Mouse (Mus musculus) urinary bladder, postnatal 36 days (tissue): ENCODE measurements at regions not wholly inside any gene's neighbourhood (a gene's known extent, or its start where the extent isn't known, plus 50 kb on each side); places are given as distances from the start of the nearest gene placed in this dataset.

ENCODE experiments used
- DNase-seq, 2 experiments: peaks; one replicate each; pipeline ENCODE4 v3.0.0; 2022; ENCODE audit warnings: low spot score in 2 of 2, mixed read lengths in 1 of 2

DNA sequence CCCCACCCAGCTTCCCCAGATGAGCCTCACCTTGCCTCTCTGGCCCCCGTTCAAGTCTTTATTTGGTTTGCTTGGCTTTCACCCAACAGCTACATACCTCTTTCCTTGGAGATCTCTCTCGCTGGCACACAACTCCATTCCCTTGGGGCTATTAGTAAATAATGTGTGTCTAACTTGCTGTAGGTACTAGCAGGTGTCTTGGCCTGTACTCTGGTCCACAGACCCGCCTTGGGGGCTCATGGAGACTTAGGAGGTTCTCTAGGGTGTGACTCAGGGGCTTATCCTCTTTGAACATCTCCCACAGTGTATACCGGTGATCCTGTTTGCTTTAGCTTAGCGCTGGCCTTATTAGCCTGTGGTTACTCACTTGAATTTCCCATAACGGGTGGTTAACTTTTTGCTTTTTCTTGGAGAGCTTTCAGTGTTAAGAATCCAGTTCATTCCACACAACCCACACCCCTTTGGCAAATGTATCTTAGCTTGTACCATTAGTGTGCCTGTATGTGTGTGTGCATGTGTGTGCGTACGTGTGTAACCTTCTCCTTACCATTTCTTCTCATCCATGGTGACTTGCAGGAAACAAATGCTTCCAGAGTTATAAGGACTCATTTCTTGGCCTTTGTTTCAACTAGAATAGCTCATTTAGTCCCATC lies 67.3 kb upstream of the Map4k3 start:
- DNase-seq, result no peak

DNA sequence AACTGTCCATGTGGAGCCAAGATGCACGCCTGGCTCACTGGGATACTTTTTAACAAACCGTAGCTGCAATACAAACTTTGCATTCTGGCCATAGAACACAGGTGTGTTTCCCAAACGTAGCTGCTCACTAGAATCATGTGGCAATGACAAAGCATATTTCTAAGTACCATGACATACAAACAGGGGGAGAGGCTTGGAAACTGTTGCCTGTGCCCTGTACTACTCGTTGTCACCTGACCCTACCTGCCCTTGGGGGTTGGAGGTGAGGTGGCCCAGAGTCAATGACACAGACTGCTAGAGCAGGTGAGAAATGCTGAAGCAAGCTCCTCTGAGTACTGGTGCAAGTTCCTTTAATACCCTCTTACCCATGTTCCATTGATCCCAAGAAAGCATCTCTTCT lies 64.3 kb upstream of the Map4k3 start:
- no peak for DNase-seq

DNA sequence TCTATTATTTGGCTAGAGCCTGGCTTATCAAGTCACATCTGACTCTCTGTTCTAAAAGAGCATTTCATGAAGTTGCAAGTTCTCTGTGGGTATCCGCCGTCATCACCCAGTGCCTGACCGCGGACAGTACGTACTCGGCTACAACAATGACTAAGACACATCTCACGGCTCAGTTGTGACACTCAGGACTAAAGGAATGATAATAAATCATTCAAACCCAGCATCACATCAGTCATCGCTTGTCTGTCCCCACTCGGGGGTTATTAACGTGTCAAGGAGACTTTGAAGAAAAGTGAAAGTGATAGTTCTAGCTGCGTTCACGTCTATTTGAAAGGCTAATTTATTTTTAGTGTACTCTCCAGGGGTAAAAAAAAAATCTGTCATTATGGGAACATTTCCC lies 61.4 kb upstream of the Map4k3 start:
- no peak for DNase-seq

DNA sequence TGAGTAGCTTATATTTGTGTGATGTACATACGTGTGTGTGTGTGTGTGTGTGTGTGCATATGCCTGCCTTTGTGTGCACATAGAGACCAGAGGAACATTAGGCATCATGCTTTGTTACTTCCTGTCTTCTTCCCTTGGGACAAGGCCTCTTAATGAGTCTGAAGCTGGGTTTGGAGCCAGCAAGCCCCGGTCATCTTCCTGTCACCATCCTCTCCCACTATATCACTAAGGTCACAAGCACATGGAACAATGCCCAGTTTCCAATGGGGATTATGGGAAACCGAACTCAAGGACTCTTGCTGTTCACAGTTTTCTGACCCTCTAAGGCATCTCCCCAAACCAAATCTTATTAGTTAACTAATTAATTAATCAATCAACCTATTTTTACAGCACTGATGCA lies 60.7 kb upstream of the Map4k3 start:
- no peak for DNase-seq

DNA sequence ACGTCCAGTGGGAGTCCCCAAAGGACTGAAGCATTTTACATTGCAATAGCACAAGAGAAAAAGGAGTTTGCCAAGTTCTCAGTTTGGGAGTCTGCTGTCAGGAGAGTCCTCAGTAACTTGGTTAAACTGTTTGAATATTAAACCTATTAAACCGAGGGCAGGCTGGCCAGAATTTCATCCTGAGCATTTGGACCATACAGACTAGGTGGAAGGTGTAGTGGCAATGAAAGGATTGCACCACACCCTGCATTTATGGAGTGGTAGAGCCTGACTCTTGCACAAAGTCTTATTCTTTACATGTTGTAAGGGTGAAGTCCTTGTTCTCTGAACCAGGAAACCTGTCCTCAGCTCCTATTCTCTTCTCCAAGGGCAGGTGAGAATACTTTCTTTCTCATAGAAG lies 58.6 kb upstream of the Map4k3 start:
- DNase-seq, result no peak

DNA sequence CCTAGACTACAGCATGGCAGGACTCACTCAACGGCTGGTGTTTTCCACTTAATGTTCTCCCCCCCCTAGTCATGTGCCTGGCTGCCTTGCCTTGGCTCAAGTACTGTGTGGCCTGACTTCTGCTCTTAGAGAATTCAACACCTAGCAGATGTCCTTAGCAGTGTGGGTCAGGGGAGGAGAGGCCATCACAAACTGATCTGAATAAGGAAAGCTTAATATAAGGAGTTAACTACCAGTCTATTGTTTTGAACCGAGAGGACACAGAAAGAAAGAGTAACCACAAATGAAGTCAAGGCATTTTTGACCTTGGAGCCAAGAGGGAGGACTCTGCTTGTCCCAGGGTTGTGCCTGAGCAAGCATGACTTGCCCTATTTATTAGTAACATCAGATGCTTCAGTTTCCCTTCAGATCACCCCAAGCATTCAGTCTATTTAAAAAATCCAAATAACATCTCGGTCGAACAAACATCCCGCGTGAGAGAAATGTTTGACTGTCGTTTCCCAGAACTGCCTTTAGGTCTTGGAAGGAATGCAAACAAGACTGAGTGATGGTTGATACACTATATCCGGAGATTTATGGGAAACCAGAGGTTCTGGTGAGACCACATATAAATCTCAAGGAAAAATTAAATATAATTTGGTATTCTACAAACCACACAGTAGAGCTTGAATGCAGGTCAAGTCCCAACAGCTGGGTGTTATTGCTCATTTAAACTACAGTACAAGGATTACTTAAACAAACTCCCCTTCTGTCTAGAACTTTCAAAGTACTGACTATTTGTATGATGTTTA lies 58.0 kb upstream of the Map4k3 start:
- no peak for DNase-seq

DNA sequence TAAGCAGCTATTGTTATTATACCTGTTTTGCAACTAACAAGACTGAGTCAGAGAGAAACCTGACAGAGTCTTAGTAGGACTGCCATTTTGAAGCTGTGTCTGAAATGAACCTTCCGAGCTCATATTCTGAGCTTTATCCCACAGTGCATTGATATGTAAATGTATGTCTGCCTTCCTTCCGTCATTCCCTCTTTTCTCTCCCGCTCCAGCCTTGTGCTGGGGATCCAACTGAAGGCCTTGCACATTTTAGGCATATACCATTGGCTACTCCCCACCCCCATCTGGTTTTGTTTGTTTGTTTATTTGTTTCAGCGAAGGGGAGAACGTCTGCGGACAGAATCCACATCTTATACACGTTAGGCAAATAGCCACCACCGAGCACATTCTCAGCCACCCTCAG lies 57.2 kb upstream of the Map4k3 start:
- DNase-seq, result no peak

DNA sequence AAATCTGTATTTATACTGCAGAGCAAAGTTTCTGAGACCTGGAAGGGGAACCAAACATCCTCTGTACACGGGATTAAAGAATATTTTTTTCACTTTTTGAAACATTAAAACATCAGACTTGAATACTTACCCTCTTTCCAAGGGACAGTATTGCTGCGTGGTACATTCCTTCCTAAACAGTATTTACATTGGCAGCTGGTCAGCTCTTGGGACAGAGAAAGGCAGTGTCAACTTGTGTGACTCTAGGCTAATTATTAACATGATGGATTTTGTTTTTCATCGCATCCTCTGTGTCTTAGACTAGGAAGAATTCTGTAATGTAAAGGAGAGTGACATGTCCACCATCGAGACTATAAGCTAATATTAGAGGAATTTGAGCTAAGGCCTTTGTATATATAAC lies 56.8 kb upstream of the Map4k3 start:
- no peak for DNase-seq

DNA sequence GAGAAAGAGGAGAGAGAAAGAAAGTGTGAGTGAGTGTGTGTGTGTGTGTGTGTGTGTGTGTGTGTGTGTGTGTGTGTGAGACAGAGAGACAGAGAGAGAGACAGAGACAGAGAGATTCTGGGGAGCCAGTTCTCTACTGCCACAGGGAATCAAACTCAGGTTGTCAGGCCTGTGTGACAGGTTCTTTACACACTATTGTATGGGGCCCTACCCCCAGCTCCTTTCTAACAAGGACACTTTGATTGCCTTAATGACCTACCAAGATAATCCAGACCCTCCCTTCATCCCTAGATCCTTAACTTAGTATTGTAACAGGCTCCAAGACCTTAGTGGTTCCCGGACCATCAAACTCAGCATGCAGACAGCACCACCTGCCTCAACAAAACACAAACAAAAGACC lies 53.9 kb upstream of the Map4k3 start:
- DNase-seq, result no peak

DNA sequence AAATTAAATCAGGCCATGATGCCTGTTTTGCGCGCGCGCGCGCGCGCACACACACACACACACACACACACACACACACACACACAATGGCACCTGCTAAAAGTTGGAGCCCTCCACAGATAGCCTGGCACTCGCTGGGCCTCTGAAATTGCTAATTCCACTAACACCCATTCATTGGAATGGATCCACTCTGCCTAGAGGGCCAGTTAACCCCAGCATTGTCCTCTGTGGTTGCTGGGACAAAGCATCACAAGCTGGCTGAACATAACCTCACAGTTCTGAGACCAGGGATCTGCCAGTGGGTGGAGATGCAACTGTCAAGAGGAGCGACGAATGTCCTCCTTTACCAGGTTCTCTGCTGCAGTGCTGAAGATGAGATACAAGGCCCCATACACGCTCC lies 53.3 kb upstream of the Map4k3 start:
- no peak for DNase-seq

DNA sequence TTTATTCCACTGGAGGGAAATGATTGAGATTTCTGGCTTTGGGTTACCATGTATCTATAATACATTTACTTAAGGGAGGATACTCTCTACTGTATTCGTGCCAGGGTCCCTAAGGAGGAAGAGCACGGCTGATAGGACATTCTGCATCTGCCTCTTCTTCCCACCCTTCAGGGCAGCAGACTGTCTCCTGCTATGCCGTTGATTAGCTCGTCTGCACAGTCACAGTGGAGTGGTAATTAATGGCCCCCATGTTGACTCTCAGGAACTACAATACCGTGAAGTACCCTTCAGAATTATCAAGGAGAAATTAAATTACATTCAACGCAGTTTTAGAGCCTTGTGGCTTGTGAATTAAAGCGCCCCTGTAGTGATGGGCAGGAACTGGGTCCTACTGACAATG lies 52.0 kb upstream of the Map4k3 start:
- DNase-seq, result no peak

DNA sequence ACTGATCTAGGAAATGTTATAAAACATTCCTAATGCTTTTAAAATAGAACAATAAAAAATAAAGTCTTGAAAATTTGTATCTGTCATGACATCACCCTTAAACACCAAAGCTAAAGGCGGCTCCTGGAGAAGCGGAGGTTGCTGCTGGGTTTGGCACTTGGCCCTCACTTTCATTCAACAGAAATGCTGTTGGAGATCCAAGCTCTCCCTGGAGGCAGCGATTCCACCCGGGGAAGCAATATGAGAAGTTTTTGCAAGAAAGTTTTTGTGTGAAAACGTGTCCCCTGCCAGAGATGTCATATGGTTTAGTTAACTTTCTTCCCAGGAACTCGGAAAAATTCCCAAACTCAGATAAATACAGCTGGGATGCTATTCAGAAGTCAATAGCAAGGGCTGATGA lies 51.5 kb upstream of the Map4k3 start:
- DNase-seq, result peak in 1 of 2 experiments; percentile 45
